Mouse (Mus musculus) c-Kit-negative CD71-positive TER-119-positive erythroid progenitor cells, embryonic 14.5 days (primary cell): Measurements from ENCODE around the gene Tef.
A peak's percentile ranks its signal among the peaks of the same experiment; 100 is the strongest.

ENCODE experiments used
- DNase-seq: peaks from one replicate; pipeline ENCODE4 v3.0.0-alpha.2; 2013; ENCODE audit warnings: low read depth, low spot score

Gene Tef

DNA sequence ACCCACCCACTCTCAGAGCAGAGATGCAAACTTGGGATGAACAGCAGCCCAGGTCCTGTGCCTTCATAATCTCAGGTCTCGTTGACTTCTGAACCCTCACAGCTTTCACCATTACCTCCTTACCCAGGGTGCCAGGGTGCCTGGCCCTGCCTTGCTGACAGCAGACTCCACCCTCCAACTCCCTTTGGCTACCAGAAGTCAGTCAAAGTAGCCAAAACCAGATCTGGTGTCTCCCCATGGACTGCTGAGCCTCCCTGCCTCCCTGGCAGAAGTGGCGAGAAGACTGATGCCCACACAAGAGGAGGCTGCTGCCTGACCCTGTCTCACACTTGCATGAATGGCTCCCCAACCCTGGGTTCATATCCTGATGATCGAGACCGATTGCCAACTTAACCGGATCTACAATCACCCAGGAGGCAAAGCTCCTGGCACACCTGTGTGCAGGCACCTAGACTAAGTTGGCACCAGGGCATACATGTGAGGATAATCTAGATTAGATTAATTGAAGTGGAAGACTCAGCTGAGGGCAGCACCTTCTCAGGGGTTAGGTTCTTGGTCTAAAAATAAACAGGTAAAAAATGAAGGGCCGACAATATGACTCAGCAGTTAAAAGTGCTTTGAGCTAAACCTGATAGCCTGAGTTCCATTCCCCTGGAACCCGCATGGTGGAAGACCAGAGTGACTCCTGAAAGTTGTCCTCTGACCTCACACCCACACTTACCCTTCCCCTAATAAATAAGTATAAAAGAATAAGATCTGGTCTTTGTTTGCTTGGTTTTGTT, 26.4 kb downstream of the Tef start:
- DNase-seq, result no peak

DNA sequence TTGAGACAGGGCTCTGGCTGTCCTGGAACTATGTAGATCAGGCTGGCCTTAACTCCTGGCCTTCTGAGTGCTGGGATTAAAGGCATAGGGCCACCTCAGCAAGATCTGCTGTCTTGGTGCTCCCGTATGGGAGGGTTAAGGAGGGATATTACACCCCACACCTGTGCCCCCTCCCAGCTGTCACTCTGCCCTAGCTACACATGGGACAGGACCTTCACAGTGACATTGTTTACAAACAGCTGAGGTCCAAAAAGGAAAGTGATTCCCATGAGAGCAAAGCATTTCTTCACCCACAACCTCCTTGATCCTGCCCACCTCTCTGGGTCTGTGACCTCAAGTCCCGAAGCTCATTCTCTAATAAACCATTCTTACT, 27.0 kb downstream of the Tef start:
- DNase-seq, result no peak

DNA sequence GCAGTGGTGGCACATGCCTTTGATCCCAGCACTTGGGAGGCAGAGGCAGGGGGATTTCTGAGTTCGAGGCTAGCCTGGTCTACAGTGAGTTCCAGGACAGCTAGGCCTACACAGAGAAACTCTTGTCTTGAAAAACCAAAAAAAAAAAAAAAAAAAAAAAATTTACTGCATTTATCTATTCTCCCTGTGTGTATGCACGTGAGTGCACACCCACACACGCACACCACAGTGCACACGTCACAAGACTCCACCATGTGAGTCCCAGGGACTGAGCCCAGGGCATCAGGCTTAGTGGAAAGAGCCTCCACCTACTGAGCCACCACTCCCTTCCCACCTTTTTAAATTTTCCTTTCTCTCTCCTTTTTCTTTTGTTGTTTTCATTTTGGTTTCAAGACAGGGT, 28.3 kb downstream of the Tef start:
- DNase-seq, result no peak

DNA sequence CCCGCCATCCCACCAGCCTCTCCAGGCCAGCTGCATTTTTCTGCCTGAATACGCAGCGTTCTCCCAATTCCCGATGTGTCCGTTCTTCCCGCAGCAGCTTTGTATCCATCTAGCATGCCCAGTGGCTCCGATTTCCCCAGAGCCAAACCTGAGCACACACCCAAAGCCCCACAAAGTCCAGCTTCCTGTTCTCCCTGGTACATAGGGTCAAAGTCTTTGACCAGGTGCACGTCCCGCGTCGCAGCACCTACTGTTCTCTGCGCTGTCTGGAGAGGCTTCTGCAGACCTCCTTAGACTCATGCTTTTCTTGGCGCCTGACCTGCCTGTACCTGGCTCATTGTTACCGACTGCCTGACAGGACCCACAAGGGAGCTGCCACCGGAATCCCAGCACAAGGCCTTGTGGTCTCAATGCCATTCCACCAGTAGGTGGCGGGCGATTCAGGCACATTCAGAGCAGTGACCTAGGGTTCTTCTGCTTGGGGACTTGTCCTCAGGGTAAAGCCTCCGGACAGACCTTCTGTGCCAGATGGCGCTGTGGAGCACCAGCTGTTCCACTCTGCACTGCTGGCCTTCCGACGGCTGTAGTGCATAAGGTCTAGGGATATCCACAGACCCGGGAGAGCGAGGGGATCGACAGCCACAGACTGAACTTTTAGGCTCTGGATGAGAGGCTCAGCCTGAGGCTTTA, 29.1 kb downstream of the Tef start:
- DNase-seq, result peak; percentile 53

DNA sequence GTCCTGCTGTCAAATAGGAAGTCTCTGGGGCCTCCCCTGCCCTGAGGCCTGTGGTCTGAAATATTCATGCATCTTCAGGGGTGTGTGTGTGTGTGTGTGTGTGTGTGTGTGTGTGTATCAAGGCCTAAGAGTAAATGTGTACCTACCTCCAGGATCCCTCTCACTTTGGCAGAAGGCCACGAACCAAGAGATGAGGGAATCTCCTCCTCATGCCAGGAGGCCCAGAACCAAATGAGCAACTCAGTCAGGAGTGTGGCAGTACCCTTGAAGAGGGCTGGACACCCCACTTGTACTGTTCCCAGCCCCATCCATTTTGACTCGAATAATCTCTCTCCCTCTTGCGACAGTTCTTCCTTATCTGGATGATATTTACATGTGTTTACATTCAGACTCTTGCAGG, 30.0 kb downstream of the Tef start:
- no peak for DNase-seq

DNA sequence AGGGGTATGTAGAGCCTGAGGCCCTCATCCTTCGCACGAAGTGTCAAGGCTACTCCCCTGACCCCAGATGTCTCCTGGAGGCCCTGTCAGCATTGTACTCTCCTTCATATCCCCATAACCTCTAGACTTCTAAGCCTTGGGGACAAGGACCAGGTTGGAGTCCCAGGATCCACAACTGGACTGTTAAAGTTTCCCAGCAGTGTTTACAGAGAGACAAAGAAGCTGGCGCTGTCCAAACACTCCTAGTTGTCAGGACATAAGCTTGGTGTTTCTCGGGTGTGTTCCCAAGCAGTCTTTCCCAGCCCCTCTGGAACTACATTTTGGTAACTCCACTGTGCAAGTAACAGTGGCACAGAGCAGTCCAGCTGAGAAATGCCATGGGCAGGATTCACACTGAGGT, 31.3 kb downstream of the Tef start:
- no peak for DNase-seq

DNA sequence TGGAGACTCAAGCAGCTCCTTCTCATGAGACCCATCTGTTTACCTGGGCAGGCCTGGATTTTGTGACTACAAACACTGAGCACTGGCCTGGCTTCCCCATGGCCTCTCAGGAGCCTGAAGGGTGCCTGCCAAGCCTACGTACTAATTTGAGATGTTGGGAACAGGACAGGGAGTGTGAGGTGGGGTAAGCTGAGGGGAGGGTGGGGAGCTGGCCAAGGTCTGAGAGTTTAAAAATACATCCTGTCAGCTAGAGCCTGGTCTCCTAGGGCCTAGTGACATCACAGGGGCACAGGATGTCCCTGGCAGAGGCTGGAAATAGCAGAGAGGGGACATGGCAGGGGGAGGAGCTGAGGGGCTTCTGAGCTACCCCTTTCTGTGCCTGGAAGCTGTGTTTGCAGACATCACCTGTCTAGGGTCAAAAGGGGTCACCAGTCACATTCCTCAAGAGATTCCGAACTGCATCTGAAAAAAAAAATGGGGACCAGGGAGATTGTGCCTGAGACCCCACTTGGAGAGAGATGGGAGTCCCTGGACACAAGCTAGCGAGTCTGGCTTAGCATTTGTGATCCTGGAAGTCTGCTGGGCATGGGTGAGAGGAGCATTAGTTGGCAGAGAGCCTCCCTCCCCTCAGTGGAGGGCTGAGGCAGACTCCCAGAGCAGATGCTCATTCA, 32.1 kb downstream of the Tef start:
- no peak for DNase-seq

DNA sequence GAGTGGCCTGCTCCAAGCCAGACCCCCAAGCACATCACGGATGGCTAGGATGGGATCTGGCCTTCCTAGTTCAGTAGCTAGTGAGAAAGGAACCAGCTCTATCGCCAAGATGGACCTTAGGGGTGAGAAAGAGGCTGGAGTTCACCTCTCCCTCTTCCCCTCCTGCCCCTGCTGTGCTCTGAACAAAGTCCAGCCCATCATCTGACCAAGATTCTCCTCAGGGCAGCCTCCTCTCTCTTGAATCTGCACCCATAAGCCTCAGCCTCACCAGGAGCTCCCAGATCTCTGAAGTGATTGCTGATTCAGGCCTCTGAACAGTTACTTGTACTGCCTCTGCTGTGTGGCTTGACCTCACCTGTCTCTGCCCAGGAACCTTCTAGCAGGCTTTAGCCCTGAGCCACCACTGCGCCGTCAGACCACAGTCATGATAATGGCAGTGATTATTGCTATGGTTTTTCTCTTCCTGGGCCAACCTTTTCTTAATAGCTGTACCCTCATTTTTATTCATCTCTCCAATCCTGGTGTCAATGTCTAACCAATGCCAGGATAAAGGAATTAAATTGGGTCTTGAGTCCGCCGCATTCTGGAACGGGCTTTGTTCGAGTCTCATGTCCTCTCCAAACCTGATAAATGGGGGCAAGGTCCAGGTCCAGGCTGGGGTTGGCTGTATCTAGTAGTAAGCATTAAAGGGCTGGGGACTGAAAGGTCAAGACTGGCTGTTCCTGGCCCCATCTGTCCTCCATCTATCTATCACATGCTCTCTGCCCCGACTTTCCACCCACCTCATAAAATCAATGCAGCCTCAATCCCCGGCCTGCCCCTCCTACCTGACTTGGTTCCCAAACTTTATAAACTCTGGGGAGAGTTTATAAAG, 33.0 kb downstream of the Tef start:
- no peak for DNase-seq

DNA sequence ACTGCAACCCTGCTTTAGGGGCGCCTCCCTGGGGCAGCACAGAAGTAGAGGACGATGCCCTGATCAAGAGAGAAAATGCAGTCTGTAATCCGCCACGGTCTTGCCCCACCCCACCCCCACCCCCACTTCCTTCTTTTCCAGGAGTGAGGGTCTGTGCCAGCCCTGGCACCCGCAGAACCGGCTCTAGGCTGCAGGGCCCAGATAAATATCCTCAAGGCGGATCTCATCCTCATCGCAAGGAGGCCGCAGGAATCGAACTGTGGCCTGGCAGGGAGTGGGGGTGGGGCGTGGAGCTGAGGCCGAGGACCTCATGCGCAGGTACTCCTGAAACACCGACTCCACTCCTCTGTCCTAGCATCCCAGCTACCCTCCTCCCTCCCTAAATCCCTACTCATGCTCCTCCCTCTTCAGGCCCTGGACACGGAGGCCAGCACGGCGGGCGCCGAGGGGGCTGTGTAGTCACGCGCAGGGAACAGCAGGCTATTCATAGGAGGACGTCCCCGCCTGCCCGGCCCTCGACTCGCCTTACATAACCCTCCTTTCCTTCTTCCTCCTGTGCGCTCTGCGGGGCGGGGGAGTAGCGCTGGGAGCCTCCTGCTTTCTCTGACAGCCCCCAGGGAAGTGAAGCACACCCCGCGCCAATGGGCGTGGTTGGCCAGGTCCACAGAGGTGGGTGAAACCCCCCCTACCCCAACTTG, 34.1 kb downstream of the Tef start:
- DNase-seq, result no peak

DNA sequence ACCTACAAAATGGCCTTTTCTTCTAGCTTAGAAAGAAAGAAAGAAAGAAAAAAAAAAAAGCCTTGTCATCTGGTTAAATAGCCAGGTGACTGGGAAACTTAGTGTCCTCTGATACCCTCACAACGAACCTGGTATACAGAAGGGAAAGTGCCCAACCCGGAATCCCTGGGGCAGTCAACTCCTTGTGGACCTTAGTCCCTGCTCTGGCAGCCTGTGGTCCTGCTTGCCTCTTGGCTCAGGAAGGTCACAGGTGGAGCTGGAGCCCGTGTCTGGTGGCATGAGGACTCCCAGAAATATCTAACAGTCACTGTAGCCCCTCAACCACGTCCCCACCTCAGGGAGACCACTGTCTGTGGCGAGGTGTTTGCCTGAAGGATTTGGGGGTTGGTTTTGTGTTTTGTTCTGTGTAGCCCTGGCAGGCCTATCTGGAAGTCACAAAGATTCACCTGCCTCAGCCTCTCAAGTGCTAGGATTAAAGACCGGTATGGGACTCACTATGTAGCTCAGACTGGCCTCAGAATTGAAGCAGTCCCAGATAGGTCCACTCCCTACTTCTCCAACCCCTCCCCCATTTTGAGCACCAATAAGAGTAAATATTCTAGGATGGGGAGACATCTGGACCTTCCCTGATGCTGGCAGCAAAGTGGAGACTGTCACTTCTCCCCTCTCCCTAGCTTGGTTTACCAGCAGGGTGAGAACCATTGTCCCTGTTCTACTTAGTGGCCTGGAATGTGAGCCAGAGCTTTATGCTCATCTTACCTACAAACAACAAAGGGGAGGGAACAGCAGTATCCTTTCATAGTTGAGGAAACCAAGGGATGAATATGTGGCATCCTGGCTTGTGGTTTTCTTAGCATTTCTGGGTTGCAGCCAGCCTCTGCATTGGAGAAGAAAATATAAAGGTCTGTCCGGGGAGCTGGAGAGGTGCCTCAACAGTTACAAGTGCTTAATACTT, 35.0 kb downstream of the Tef start:
- no peak for DNase-seq

DNA sequence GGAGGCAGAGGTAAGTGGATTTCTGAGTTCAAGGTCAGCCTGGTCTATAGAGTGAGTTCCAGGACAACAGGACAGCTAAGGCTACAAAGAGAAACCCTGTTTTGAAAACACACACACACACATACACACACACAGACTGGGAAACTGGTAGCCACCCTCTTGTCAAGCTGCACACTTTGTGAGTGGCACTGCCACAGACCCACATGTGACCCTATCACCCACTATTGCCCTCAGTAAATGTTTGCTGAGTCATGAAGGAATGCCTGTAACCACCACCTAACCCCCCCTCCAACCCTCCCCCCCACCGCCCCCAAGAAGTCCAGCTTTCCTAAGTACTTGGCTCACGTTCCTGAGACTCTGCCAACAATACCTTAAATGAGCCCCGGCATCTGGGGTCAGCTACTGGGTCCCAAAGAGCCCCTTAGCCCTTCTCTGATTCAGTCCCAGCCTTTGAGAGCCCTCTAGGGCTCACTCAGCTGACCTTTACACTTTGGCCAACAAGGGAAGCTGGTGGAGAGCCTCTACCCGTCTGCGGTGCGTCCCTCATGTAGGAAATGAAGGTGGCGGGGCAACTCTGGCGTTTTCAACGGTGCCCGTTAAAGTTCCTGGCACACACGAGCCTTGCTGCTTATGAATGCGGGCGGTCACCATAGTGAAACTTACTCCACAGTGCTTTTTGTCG, 36.5 kb downstream of the Tef start:
- DNase-seq, result no peak

DNA sequence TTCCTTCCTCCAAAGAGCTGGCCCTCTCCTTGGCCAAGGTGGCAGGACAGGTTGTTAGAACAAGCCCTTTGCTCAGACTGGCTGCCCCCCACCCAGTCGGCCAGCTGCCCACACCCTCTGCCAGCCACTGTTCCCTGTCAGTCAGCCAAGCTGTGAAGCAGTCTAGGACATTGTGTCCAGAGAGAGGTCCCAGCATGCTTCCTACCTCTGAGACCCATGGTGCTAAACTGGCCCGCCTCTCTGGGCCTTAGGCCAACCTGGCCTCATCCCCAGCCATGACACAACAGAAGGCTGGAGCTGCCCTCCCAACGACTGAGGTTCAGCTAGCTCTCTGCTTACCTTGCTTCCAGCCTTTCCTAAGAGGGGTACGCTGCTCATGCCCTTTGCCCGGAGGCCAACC, 37.4 kb downstream of the Tef start:
- DNase-seq, result no peak

DNA sequence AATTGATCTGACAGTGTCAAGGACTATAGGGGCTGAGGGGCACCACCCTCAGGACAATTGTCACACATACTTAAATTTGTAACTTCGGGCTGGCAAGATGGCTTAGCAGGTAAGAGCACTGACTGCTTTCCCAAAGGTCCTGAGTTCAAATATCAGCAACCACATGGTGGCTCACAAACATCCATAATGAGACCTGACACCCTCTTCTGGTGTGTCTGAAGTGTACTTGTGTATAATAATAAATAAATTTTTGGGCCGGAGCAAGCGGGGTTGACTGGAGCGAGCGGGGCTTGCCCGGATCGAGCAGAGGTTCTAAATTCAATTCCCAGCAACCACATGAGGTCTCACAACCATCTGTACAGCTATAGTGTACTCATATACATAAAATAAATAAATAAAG, 38.1 kb downstream of the Tef start:
- no peak for DNase-seq

DNA sequence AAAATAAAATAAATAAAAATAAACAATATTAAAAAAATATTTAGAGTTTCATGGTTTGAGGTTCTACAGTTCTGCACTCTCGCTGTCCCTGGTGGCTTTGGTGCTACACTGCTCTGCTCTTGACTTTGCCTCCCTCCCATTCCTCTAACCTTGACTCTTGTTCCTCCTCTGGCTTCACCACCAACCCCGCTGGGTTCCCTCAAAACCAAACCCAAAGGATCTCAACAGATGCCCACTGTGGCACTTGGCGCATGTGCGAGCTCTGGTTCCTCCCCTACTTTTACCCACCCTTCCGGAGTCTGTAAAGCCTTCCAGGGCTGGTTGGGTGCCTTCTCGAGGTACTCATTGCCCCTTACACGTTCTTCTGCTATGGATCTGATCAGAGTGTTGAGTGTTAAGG, 40.1 kb downstream of the Tef start:
- DNase-seq, result no peak

DNA sequence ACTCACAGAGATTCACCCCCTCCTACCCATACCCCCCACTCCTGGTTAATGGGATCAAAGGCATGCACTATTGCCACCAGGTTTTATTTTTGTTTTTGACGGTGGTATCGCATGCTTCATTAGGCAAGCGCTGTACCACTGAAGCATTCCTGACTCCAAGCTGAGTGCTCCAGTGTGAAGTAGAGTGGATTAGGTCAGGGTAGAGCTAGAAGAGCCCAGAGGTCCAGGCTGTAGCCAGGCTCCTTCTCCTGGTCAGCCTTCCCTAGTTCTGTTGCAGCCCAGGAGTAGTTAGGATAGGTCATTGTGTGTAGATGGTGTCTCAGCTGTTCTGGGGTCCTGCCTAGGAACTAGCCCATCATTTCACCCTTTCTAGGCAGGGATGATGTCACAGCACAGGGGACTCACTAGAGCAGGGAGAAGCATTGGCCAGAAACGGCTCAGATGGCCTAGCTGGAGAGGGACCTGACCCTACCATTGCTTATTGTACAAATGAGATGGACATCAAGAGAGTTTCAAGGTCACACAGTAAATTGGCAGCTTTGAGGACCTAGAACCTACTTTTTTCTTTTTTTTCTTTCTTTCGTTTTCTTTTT, 42.9 kb downstream of the Tef start:
- no peak for DNase-seq

DNA sequence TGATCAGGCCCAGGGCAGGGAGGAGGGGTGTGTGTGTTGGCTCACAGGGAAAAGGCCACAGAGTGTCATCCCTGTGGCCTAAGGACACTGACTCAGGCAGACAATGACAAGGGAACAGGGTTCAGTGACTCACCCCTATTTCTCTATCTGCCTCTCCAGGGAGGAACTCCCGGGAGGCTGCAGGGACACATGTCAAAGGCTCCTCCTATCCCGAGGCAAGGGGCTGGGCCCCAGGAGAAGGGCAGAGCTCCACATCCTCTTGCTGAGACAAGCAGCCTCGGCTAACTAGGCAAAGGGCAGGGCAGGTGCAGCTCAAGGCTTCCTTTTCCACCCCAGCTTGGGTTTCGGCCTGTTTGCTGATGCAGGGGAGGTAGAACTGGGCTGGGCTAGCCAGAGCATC, 43.5 kb downstream of the Tef start:
- DNase-seq, result no peak

DNA sequence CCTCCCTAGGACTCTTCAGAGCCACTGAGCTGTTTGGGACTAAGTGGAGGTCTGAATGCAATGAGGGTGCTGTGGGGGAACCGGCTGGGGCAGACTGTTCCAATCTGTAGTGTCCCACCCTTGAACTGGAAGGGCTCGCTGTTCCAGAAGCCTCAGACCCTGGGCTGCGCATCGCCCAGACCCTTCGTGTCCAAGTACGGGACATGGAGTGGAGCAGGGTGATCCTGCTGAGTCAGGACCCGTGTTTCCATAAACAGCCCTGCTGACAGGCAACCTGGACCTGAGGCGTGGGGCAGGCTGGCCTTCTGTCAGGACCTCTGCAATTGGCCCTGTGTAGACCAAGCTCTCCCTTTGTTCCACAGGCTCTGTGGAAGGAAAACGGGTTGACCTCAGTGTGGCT, 44.5 kb downstream of the Tef start:
- DNase-seq, result no peak

DNA sequence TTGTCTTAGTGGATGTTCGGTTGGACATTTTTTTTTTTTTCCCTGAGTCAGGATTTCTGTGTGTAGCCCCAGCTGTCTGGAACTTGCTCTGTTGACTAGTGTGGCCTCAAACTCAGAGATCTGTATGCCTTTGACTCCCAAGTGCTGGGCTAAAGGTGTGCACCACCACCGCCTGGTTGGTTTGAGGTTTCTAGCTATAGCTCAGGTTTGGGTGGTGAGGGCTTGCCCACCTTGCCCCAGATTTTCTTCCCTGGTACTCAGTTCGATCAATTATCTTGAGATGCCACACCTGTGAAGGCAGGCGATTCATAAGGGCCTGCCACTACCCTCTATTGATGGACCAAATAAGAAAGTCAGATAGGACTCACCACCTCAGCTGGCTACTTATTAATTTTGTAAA, 44.9 kb downstream of the Tef start:
- no peak for DNase-seq

DNA sequence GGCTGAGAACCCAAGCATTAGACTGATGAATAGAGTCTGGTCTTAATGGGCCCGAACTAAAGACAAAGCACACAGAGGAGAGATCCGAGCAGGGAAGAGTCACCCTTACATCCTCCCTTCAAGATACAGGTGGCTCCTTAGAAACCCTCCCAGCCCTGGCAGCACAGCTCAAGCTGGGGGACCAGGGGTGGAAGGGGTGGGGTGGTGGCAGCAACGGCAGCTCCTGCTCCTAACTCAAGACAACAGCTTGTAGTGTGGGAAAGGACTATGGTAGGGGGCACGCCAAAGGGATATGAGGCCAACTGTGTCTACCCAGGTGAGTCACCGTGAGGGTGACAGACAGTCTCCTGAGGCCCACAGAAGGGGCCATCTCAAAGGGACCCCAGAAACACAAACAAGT, 45.6 kb downstream of the Tef start:
- no peak for DNase-seq
